Mouse (Mus musculus) layer of hippocampus, postnatal 25 days (tissue): ENCODE measurements around the gene Ergic1. TPM values are rescaled to one million over a fixed set of nuclear protein-coding genes. Genes with fewer than 3 reads are reported as not detected.

Experiments
- DNase-seq, 2 experiments: peaks; one replicate each; pipeline ENCODE4 v3.0.0; 2022; ENCODE audit warnings: mixed read lengths in 2 of 2, low spot score in 1 of 2; ENCODE audit errors: extremely low spot score in 1 of 2
- total RNA-seq, 2 experiments: library from RNA; stranded (reverse); gene quantifications; 2 replicates each; pipeline ENCODE4 v1.2.3; 2021

Gene Ergic1
- total RNA-seq, 2 experiments from 2014 or later, result 114 to 118 TPM

DNA sequence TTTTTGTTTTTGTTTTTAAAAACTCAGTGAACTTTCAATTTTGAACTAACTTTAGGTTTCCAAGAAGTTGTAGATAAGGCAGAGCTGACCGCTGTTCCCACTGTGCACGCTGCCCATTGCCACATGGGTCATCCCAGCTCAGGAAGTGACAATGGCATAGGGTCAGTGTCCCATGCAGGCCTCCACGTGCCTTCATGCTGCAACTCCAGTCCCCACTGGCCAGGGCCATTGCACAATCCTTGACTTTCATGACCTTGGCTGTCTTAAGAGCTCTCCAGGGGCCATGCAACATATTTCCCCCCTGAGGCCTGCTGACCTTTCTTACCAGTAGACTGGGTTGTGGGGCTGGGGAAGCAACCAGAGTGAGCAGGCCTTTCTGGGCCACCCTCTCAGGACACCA, 10.1 kb downstream of the Ergic1 start:
- DNase-seq, result no peak

DNA sequence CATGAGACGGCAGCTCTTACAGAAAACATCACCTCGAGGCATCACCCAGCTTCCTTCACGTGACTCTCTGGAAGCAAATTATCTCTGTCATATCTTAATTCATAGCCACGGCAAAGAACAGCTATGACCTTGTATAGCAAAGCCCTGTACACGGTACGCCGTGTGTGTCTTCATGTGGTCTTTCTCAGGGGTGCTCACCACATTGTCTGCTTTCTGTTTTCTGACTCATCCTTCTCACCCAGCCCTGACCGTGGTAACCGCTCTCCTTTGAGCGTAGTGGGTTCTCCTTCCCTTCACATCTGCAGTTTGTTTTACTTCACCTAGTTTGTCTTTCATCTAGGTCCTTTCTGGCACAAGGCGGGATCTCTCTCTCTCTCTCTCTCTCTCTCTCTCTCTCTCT, 11.0 kb downstream of the Ergic1 start:
- DNase-seq, result no peak

DNA sequence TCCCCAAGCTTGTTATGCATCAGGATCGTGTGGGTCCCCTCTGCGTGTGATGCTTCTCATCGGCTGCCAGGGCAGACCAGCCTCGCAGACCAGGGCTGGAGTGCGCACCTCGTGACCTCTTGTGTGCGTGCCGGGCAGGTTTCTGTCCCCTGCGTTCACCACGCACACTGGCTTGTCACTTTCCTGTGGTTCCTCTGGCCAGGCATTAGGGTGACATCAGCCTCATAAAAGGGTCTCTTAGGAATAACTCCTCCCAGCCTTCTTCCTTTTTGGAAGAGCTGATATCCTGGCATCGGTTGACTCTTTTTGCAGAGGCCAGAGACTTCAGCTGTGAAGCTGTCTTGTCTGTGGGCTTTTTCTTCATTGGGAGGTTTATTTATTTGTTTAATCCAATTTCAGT, 12.8 kb downstream of the Ergic1 start:
- no peak for DNase-seq

DNA sequence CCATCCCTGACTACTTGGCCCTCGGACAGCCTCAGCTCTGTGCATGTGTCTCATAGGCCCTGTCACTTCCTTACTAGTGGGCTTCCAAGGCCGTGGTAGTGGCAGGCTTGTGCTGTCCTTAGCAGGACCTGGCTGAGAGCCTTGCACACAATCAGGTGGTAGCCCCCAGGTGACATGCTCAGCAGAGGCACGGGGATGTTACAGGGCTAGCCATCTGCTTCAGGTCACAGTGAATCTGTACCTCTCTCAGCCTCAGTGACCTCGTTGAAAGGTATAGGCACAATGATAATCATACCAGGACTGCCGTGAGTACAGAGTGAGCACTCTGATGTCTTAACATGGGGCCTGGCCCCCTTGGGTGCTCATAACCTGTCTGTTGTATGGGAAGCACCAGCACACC, 13.4 kb downstream of the Ergic1 start:
- no peak for DNase-seq

DNA sequence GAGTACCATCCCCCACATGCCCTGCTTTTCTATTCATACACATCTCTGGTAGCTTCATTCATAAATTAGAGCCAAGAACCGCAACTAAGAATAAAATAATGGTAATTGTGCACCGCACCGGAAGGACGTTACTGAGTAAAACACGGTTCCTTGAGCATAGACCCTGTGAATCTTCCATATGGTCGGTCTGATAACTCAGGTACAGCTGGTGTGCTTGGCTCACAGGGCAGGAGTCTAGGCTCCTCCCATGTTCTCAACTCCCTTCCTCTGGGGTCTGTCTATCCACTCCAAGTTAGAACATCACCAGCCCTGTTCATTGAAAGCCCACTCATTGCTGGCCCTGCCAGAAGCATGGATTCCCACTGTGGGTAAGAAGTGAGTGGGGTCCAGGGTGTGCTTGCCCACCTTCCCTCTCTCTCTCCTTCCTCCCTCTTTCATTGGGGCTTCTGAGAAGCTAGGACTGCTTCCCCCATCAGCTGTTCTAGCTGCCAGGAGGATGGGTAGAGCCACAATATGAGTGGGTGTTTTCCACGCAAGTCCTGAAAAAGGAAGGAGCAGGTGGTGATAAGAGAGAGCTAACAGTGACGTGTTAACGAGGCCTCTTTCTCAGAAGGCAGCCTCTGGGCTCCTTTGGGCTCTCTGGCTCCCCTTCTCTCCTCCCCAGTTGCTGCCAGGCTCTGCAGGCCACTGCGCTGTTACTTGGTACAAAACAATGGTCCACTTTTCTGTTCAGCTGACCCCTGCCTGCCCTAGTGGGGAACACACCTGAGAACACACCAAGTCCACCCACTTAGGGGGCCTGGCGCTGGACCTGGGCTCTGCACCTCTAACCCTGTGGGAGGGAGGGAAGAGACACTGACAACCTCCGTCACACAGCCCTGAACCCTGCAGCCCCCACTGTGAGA, 14.7 kb downstream of the Ergic1 start:
- no peak for DNase-seq

DNA sequence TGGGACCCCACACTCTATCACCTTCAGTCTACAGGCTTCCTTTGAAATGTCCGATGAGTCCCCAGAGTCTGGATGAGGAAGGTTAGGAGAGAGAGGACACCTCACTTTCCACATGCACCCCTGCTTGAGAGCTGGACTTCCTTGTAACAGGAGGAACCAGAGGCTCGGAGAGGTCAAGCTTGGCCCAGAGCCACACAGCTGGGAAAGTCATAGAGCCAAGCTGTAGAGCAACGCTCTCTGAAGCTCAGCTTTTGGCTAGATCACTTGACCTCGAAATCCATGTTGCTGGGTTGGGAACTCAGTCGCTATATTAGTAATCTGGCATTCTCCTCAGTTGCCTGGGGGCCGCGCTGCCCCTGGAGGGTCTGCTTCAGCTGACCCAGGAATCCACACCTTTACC, 15.5 kb downstream of the Ergic1 start:
- no peak for DNase-seq

DNA sequence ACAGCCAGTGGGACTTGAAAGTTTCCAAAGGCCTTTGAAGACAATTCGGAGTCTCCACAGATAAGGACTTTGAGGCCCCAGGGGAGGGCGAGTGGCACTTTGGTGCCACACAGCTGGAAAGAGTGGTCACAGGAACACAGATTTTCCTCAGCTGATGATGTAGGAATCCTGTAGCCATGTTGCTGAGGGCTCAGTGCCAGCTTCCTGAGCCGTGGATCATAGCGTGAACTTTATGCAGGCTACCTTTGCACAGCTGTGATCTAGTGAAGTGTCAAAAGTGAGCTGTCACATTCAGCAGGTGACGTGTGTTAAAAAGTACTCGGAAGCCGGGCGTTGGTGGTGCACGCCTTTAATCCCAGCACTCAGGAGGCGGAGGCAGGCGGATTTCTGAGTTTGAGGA, 16.0 kb downstream of the Ergic1 start:
- no peak for DNase-seq

DNA sequence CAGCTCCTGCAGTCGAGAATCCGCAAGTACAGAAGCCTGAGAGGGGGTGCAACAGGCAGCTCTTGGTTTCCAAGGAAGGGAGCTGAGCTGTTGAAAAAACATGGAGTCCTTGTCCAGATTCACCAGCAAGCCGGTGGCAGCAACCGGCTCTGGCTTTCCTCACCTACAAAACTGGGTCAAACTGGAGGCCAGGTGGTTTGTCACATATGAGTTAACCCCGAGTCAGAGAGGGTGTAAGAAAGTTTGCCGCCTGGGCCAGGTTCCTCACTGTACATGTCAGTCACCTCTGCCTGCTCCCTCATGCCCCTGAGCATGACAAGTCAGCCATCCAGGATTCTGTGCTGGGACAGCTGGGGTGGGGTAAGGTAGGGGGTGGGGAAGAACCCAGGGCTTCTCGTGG, 16.9 kb downstream of the Ergic1 start:
- DNase-seq, result no peak

DNA sequence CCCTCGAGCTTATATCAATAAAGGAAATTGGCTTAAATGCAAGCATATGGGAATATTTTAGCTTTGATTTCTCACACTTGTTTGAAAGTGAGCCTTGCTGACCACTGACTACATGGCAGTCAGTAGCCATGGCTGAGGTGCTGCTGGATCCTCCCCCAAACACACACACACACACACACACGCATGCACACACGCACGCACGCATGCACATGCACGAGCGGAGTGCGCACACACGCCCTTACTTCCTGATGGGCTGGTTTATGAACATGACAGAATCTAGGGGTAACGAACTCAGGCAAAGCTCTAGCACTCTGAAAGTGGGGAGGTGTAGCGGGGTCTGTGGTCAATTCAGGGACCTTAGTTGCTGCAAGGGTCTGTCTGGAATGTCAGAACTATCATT, 17.5 kb downstream of the Ergic1 start:
- no peak for DNase-seq

DNA sequence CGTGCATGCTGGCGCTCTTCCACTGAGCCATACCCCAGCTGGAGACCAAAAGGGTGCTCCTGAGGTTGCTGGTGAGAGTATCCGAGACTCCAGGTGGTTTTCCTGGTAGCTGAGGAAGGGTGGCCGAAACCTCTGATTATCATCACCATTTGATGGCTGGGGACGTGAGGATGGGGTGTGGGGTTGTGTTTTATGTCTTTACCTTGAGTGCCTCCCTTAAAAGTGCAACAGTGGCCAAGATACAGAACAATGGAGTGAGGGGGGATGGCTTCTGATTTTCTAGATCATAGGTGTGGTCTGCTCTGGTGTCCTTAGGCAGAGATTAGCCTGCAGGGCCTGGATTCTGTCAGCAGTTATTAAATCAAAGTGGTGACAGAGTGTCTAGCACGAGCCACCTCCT, 18.1 kb downstream of the Ergic1 start:
- DNase-seq, result no peak

DNA sequence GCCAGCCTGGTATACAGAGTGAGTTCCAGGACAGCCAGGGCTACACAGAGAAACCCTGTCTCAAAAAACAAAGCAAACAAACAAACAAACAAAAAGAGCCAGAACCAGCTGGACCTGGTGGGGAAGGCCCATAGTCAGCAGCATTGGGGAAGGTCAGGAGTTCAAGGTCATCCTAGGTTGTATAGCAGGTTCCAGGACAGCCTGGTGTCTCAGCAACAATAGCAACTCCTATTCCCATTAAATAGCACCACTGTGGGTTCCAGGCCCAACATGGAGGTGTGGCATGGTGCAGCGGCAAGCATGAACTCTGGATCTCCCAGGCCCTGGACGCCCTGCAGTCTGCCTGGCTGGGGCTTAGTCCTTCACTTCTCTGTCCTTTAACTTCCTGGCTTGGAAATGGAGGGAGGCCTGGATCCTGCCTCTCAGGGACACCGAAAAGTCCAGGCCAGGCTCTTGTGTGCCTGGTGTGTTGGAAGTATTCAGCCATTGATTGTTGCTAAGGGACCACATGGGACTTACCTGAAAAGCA, 19.6 kb downstream of the Ergic1 start:
- DNase-seq, result no peak

DNA sequence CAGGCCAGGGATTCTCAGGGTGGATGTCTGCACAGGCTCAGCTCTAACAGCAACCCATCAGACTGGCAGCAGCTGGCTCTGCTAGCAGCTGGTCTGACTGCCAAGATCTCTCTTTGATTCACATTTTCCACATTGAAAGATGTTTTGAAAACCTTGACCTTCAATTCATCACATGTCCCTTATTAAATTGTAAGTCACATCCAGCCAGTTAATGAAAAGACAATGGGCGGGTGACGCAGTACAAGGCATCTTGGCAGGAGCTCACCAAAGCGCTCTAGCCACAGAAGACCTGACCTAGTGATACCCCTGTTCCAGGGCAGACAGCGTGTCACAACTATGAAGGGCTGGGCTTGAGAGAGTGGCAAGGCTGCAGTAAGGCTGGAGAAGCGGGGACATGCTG, 21.0 kb downstream of the Ergic1 start:
- no peak for DNase-seq

DNA sequence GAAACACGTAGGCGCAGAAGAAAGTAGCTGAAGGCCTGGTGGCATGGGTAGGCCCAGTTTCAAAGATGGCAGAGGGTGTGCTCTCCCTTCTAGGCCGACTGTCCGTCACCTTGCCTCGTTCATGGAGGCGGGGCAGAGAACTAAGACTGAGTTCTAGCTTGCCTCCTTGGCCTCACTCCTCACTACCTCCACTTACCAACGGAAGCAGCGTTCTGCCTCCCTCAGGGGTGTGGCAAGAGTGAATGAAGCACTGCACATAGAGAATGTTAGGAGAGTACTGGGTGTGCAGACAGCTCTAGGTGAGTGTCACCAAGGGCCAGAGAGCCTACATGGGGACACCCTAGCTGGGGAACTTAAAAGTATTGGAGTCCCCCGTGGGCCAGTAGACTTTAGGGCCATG, 21.8 kb downstream of the Ergic1 start:
- DNase-seq, result no peak

DNA sequence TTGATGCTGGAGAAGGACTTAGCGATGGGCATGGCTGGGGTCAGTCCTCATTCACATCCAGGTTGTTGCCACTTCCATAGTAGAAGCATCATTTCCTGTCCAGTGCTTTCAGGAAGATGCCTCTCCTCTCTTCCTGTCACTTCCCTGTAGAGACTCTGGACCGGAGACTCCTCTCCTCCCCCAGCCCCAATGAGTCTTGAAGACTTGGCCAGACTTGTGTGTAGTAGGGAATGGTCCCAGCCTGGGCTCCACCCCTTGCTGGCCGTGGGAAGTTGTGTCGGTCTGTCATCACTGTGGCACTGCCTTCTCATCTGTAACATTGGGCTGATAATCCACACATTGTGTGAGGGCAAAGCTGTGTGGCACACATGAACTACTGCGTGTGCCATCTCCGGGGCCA, 22.3 kb downstream of the Ergic1 start:
- no peak for DNase-seq

DNA sequence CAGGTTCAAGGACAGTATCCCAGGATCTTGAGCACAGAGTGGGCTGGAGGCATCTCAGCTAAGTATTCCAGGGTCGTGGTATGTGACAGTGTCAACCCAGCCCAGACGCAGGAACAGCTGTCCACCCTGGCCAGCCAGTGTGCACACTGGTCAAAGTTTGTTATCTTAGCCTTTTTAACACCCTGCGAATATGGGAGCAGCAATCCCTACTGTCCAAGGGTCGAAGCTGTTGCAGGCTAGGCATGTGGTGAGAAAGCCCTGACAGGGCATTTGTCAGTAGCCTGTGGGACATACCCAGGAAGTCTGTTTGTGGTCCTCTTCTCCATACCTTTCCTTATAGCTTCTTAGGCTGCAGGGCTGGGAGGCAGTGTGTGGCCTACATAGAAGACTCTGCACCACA, 22.8 kb downstream of the Ergic1 start:
- no peak for DNase-seq

DNA sequence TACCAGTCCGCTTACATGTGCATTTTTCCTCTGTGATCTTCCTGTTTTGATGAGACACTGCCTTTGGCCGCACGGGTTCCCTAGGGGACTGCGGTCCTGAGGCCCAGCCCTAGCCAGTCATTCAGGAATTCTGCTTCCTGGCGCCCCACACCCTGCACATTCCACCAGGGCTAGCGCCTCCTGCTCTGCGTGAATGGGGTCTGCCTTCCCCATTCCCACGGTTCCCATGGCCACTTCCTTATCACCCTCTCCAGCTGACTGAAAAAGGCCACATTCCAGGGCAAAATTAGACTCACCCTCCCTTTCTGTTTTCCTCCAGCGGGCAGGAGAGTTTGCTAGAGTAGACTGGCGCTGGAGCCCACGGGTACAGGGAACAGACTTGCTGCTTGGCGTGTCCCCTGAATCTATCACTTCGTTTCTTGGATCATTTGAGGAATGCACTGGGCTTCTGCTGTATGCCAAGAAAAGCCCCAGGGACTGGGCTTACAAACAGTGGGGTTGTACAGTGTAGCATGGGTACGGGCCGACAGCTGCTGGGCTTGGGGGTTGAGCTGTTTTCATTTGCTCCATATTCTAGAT, 23.4 kb downstream of the Ergic1 start:
- no peak for DNase-seq

DNA sequence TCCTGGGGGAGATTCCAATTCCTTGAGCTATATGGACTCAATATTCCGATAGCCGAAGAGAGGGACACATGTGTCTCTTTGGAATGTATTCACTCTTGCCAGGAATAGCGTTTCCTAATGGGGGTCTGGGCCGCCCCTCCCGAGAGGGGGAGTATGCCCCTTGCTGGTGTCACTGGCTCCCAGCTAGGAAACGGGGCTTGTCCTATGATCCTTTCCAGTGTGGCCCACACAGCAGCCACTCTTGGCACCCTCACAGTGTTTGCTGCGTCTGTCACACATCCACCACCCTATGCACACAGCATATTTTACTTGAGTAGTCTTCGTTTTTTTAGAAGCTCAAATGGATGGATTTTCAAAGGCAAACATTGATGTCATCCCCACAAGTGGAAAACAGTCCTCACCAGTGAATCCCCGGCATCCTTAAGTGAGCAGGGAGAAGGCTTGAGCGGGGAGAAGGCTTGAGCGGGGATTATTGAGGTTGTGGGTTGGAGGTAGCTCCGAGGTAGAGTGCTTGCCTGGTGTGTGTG, 26.7 kb downstream of the Ergic1 start:
- DNase-seq, result no peak

DNA sequence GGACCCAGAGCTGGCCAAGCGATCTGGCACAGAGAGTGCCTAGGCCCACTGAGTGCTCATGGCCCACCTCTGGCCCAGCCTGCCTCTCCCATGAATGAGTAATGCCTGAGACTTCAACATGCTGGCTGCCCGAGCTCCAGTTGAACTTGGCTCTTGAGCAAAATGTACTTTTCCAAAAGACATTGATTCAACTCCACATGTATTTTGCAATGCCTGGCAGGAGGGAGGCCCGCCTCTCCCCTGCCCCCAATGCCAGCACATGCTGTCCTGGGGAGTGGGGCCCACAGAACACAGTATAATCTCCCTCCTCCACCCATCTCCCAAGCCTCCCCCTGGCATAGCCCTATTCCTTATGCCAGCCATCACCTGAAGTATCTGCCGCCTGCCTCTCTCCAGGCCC, 31.2 kb downstream of the Ergic1 start:
- DNase-seq, result no peak

DNA sequence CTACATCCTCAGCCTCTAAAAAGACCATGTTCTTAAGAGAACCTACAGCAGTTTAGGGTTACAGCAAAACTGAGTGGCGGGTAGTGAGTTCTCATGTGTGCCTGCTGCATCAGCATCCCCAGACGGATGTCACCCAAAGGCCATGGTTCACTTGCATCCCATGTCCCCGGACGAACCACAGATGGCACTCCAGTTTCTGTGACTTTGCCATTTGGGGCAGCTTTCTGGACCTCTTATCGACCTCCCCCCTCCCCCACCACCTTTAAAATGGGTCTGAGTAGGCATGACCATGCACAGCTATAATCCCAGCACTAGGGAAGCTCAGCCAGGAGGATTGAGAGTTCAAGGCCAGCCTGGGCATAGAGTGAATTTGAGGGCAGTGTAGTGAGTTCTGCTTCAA, 31.9 kb downstream of the Ergic1 start:
- no peak for DNase-seq

DNA sequence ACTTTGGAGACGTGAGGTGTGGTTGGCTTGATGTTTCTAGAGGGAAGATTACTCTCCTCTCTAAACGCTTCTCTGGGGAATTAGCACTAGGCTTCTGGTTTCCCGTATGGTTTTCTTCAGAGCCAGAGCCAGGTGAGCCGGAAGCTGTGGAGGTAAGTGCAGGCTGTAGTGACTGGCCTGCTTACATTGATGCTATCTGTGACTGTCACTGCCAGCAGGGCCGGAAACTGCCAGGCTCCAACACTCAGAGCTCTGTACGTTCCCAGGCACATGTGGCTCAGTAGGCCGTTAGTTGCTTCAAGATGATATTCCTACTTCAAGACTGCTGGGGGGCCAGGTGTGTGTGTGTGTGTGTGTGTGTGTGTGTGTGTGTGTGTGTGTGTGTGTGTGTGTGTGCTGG, 32.9 kb downstream of the Ergic1 start:
- no peak for DNase-seq

DNA sequence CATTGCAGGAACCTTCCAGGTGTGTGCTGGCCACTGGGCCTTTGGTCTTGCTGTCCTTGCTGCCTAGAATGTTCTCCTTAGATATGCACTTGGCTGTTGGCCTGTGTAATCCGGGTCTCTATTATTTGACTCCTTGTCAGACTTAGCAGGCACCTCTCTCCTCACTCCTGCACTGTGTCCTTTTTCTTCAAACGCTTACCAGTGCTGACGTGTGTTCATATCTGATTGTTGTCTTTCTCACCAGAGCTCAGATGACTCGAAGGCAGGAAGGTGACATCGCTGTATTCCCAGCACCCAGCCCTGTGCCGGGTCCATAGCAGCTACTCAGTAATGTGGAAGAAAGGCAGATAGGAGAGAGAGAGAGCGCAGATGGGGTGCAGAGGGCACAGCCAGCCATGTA, 33.7 kb downstream of the Ergic1 start:
- no peak for DNase-seq
